Comparison of ENCODE assay signal across 26 mouse cellular contexts in the genomic region with DNA sequence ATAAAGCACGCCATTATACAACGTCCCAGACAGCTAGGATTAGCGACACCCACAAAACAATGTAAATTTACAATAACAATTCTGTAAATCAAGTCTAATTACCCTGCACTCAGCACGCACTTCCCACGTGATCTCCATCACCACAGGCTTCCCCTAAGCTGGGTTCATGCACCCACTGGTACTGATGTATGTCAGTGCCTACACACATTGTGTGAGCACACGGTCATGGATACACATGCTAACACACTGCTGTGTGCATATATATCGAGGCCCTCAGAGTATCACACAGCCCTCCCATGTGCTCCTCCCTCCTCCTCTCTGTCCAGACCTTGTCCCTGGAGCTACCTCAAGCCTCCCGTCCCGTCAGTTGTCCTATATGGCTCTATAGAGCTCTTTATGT. TPM values are rescaled to one million over a fixed set of nuclear protein-coding genes. Genes with fewer than 3 reads are reported as not detected.
A peak's percentile ranks its signal among the peaks of the same experiment; 100 is the strongest.
DNase-seq lines count a peak whose midpoint lies in the region; ATAC-seq and TF ChIP-seq lines count a peak whose summit lies in the region.
"Had no signal": no experiment of that assay in that cellular context is flagged by ENCODE, and none has a peak within 500 bp of the region (broad histone marks: within the 10 kb centered on the region; RNA-seq: fewer than 3 reads in every experiment).

No protein-coding gene starts in this region.

- H3K4me3 ChIP-seq in forebrain, embryonic 12.5 days (replicated peaks): no peak overlapping the region
- no peak overlapping the region for H3K4me3 ChIP-seq in forebrain, embryonic 11.5 days (ENCODE audit: low read depth, low read length)
- H3K4me3 ChIP-seq in layer of hippocampus, adult 2 months: no peak overlapping the region
- H3K4me3 ChIP-seq in forebrain, embryonic 16.5 days (replicated peaks; ENCODE audit: low read length): no peak overlapping the region
- no peak overlapping the region for H3K4me3 ChIP-seq in neural tube, embryonic 15.5 days (replicated peaks)
- H3K4me3 ChIP-seq: erythroblast, embryonic 14.5 days; limb, embryonic 13.5 days; lung, embryonic 15.5 days; megakaryocyte, embryonic 14.5 days; midbrain, embryonic 12.5 days had no signal

- 67% methylated on average over 9 of the region's 9 CpGs for WGBS in forebrain, embryonic 12.5 days
- WGBS in forebrain, embryonic 11.5 days: 74% methylated on average over 9 of the region's 9 CpGs
- 45% methylated on average over 9 of the region's 9 CpGs for WGBS in forebrain, embryonic 16.5 days
- 45% methylated on average over 9 of the region's 9 CpGs for WGBS in neural tube, embryonic 15.5 days

- no peak overlapping the region for H3K27ac ChIP-seq in forebrain, embryonic 12.5 days
- no peak overlapping the region for H3K27ac ChIP-seq in forebrain, embryonic 11.5 days (ENCODE audit: low read depth, low read length)
- peak overlapping the region; percentile 36; the same call in 1 of the 2 replicates for H3K27ac ChIP-seq in layer of hippocampus, adult 2 months
- H3K27ac ChIP-seq in forebrain, embryonic 16.5 days (ENCODE audit: low read length): no peak overlapping the region
- no peak overlapping the region for H3K27ac ChIP-seq in neural tube, embryonic 15.5 days (replicated peaks)
- H3K27ac ChIP-seq: hindbrain, embryonic 14.5 days; limb, embryonic 13.5 days; lung, embryonic 15.5 days; midbrain, embryonic 12.5 days had no signal

- H3K9ac ChIP-seq in forebrain, embryonic 12.5 days: no peak overlapping the region
- no peak overlapping the region for H3K9ac ChIP-seq in forebrain, embryonic 11.5 days (ENCODE audit: low read length)
- no peak overlapping the region for H3K9ac ChIP-seq in forebrain, embryonic 16.5 days (replicated peaks; ENCODE audit: low read depth, low read length)
- H3K9ac ChIP-seq in neural tube, embryonic 15.5 days (replicated peaks): no peak overlapping the region
- H3K9ac ChIP-seq: hindbrain, embryonic 14.5 days; limb, embryonic 13.5 days; lung, embryonic 15.5 days; midbrain, embryonic 12.5 days had no signal

- no peaks in the 10 kb centered on the region for H3K27me3 ChIP-seq in forebrain, embryonic 12.5 days
- H3K27me3 ChIP-seq in forebrain, embryonic 11.5 days (ENCODE audit: control insufficient read depth, insufficient read depth, low read length): no peaks in the 10 kb centered on the region
- H3K27me3 ChIP-seq in forebrain, embryonic 16.5 days (replicated peaks; ENCODE audit: control insufficient read depth, insufficient read depth, low read length): no peaks in the 10 kb centered on the region
- no peaks in the 10 kb centered on the region for H3K27me3 ChIP-seq in neural tube, embryonic 15.5 days (replicated peaks)
- H3K27me3 ChIP-seq: limb, embryonic 13.5 days; lung, embryonic 15.5 days; midbrain, embryonic 12.5 days; Patski had no signal

- TF ChIP-seq CTCF in layer of hippocampus, adult 2 months (conservative IDR thresholded peaks at IDR 0.05): no peak

- no peaks in the 10 kb centered on the region for H3K9me3 ChIP-seq in forebrain, embryonic 12.5 days
- no peaks in the 10 kb centered on the region for H3K9me3 ChIP-seq in forebrain, embryonic 11.5 days (ENCODE audit: control insufficient read depth, low read length)
- no peaks in the 10 kb centered on the region for H3K9me3 ChIP-seq in forebrain, embryonic 16.5 days (ENCODE audit: control insufficient read depth, low read length)
- H3K9me3 ChIP-seq in neural tube, embryonic 15.5 days (replicated peaks): no peaks in the 10 kb centered on the region
- H3K9me3 ChIP-seq: limb, embryonic 13.5 days; lung, embryonic 15.5 days; megakaryocyte, embryonic 14.5 days; midbrain, embryonic 12.5 days had no signal

- H3K4me2 ChIP-seq in forebrain, embryonic 12.5 days: no peak overlapping the region
- H3K4me2 ChIP-seq in forebrain, embryonic 11.5 days (ENCODE audit: low read depth, low read length, severe bottlenecking): no peak overlapping the region
- H3K4me2 ChIP-seq in forebrain, embryonic 16.5 days (ENCODE audit: low read length): no peak overlapping the region
- no peak overlapping the region for H3K4me2 ChIP-seq in neural tube, embryonic 15.5 days
- H3K4me2 ChIP-seq: heart, embryonic 11.5 days; hindbrain, embryonic 14.5 days; limb, embryonic 13.5 days; liver, embryonic 11.5 days; lung, embryonic 15.5 days; midbrain, embryonic 12.5 days had no signal

- 0 out of 2 replicates have a peak, but pooled peaks have one; percentile 36 for ATAC-seq in forebrain, embryonic 12.5 days (ENCODE audit: low FRiP score)
- ATAC-seq in forebrain, embryonic 11.5 days (replicated peaks; ENCODE audit: low FRiP score): no peak
- ATAC-seq in forebrain, embryonic 16.5 days: peak; percentile 47; the same call in 1 of the 2 replicates
- 0 out of 2 replicates have a peak, but pooled peaks have one; percentile 39 for ATAC-seq in neural tube, embryonic 15.5 days (ENCODE audit: low FRiP score)
- ATAC-seq: Patski had no signal

- DNase-seq in forebrain, embryonic 11.5 days (ENCODE audit: low spot score): no peak
- no peak for DNase-seq in layer of hippocampus, adult 2 months (ENCODE audit: low spot score in 2 of 2)
- no peak for DNase-seq in layer of hippocampus, adult 9-11 months
- no peak for DNase-seq in kidney, postnatal 36 days
- no peak for DNase-seq in kidney, postnatal 4 days
- DNase-seq: adrenal gland, postnatal 14 days; cerebellum, adult 18-20 months; cerebellum, postnatal 10 days; gastrocnemius, postnatal 14 days; heart, postnatal 4 days; kidney, adult 18-20 months; lung, postnatal 36 days; retina, postnatal 1 day; right cerebral cortex, postnatal 14 days had no signal

- H3K36me3 ChIP-seq in forebrain, embryonic 12.5 days (replicated peaks): no peaks in the 10 kb centered on the region
- no peaks in the 10 kb centered on the region for H3K36me3 ChIP-seq in forebrain, embryonic 11.5 days (ENCODE audit: control insufficient read depth, insufficient read depth, low read length)
- no peaks in the 10 kb centered on the region for H3K36me3 ChIP-seq in forebrain, embryonic 16.5 days (ENCODE audit: control insufficient read depth, insufficient read depth)
- H3K36me3 ChIP-seq in neural tube, embryonic 15.5 days: no peaks in the 10 kb centered on the region
- H3K36me3 ChIP-seq: limb, embryonic 13.5 days; lung, embryonic 15.5 days; midbrain, embryonic 12.5 days had no signal

- peaks cover 47% of the 10 kb centered on the region for H3K4me1 ChIP-seq in forebrain, embryonic 12.5 days
- H3K4me1 ChIP-seq in forebrain, embryonic 11.5 days (replicated peaks; ENCODE audit: control insufficient read depth, insufficient read depth, low read length): 0 out of 2 replicates have a peak, but pooled peaks cover 2% of the 10 kb centered on the region
- peaks cover 13% of the 10 kb centered on the region for H3K4me1 ChIP-seq in forebrain, embryonic 16.5 days (replicated peaks; ENCODE audit: control insufficient read depth, insufficient read depth, low read length)
- H3K4me1 ChIP-seq in neural tube, embryonic 15.5 days: peaks cover 58% of the 10 kb centered on the region

RNA-seq across cellular contexts. Expression of a gene that starts 46.5 kb away (rescaled TPM):
- 22.7 and 24.7 TPM in 2 replicates for polyA plus RNA-seq in forebrain, embryonic 12.5 days (2016; fragmentation: Nextera tagmentation; extraction: Ambion mirVana)
- polyA plus RNA-seq in forebrain, embryonic 11.5 days (2014; fragmentation: Nextera tagmentation; extraction: Ambion mirVana): 18.3 and 21.4 TPM in 2 replicates
- 10 to 100 TPM; 29.2 to 30.5 TPM for total RNA-seq in layer of hippocampus, adult 2 months (2021)
- polyA plus RNA-seq in forebrain, embryonic 16.5 days (2015; fragmentation: Nextera tagmentation; extraction: Ambion mirVana): 25.4 and 28.2 TPM in 2 replicates
- polyA plus RNA-seq in neural tube, embryonic 15.5 days (2015; fragmentation: Nextera tagmentation; extraction: Ambion mirVana): 22.4 and 23.7 TPM in 2 replicates
